Mouse (Mus musculus) olfactory bulb, adult 2 months (tissue): ENCODE results near the gene Rgs7. TPM values are rescaled to one million over a fixed set of nuclear protein-coding genes. Genes with fewer than 3 reads are reported as not detected.

ENCODE experiments used
- H3K27ac ChIP-seq: fragments of 200-500 bp; 2 replicates; pipeline ENCODE4 v1.5.1; 2012; ENCODE audit warnings: low read depth, low read length; ENCODE audit not compliant: insufficient read depth
- H3K4me1 ChIP-seq: fragments of 200-500 bp; 2 replicates; pipeline ENCODE4 v1.6.1; 2012; ENCODE audit warnings: low read length; ENCODE audit not compliant: control insufficient read depth, insufficient read depth
- H3K4me3 ChIP-seq: fragments of 200-500 bp; 2 replicates; pipeline ENCODE4 v1.5.1; 2012; ENCODE audit warnings: mild to moderate bottlenecking, low read depth, low read length, moderate library complexity; ENCODE audit not compliant: insufficient read depth
- CTCF ChIP-seq: fragments of 200-500 bp; IDR thresholded peaks from 2 replicates; pipeline ENCODE4 v1.5.1; 2012; ENCODE audit warnings: low read depth, mild to moderate bottlenecking, low read length, moderate library complexity; ENCODE audit not compliant: insufficient read depth
- POLR2A ChIP-seq: fragments of 200-500 bp; IDR thresholded peaks from 2 replicates; pipeline ENCODE4 v1.6.1; 2012; ENCODE audit warnings: mild to moderate bottlenecking, low read depth, low read length, moderate library complexity; ENCODE audit not compliant: insufficient read depth
- WGBS: fragments of 180-500 bp; shearing (Covaris S2); methylation state at CpG from one replicate; pipeline ENCODE4 v1.1.7; 2018; 5-methylcytosine and 5-hydroxymethylcytosine counted together
- polyA plus RNA-seq: library from polyadenylated mRNA; stranded (reverse); fragments of >200 nt; gene quantifications from 2 replicates; pipeline ENCODE4 v1.2.4, GENCODE M21; 2012; ENCODE audit warnings: low replicate concordance; ENCODE audit not compliant: missing spikeins, insufficient read depth, insufficient read length

Rgs7 gene
- polyA plus RNA-seq, 1 experiment, result 416 TPM

GRCm38 (mm10) chr1:175106315-175106714 is 386.0 kb downstream of the Rgs7 start:
- TF ChIP-seq POLR2A, result no peak
- no peak for TF ChIP-seq CTCF
- Histone ChIP-seq H3K4me3 (no peak overlapping the region), H3K27ac (no peak overlapping the region), H3K4me1 (no peaks in the 10 kb centered on the region)
- WGBS, result 55% methylated on average over 1 of the region's 1 CpGs

GRCm38 (mm10) chr1:175105426-175105825 is 386.9 kb downstream of the Rgs7 start:
- no peak overlapping the region for H3K4me3 ChIP-seq
- WGBS, result 91% methylated on average over 5 of the region's 5 CpGs
- H3K4me1 ChIP-seq, result no peaks in the 10 kb centered on the region
- H3K27ac ChIP-seq, result no peak overlapping the region
- no peak for TF ChIP-seq CTCF
- no peak for TF ChIP-seq POLR2A

GRCm38 (mm10) chr1:175097014-175097413 is 395.3 kb downstream of the Rgs7 start:
- TF ChIP-seq CTCF, result no peak
- TF ChIP-seq POLR2A, result no peak
- WGBS, result 54% methylated on average over 3 of the region's 3 CpGs
- no peak overlapping the region for H3K4me3 ChIP-seq

GRCm38 (mm10) chr1:175082104-175082503 is 410.2 kb downstream of the Rgs7 start:
- Histone ChIP-seq H3K27ac (no peak overlapping the region), H3K4me1 (no peaks in the 10 kb centered on the region), H3K4me3 (no peak overlapping the region)
- TF ChIP-seq POLR2A, result no peak
- no peak for TF ChIP-seq CTCF
- WGBS, result 88% methylated on average over 1 of the region's 1 CpGs

More at GRCm38 (mm10) chr1:175097014-175097413, 395.3 kb downstream of the Rgs7 start:
- no peaks in the 10 kb centered on the region for H3K4me1 ChIP-seq
- H3K27ac ChIP-seq, result no peak overlapping the region

GRCm38 (mm10) chr1:175079819-175080608 is 412.3 kb downstream of the Rgs7 start:
- 79% methylated on average over 4 of the region's 4 CpGs for whole genome bisulfite sequencing
- H3K27ac ChIP-seq, result no peak overlapping the region

GRCm38 (mm10) chr1:175073500-175074232 is 418.6 kb downstream of the Rgs7 start:
- 97% methylated on average over 1 of the region's 1 CpGs for WGBS
- no peak for TF ChIP-seq CTCF
- TF ChIP-seq POLR2A, result no peak
- Histone ChIP-seq H3K4me1 (no peaks in the 10 kb centered on the region), H3K27ac (no peak overlapping the region), H3K4me3 (no peak overlapping the region)

More at GRCm38 (mm10) chr1:175079819-175080608, 412.3 kb downstream of the Rgs7 start:
- H3K4me1 ChIP-seq, result no peaks in the 10 kb centered on the region
- TF ChIP-seq CTCF (no peak), POLR2A (no peak)
- H3K4me3 ChIP-seq, result no peak overlapping the region

- 51% methylated on average over 4 of the region's 4 CpGs for WGBS
- H3K27ac ChIP-seq, result no peak overlapping the region
- TF ChIP-seq CTCF (no peak), POLR2A (no peak)
Observed at GRCm38 (mm10) chr1:175069758-175070290, 422.5 kb downstream of the Rgs7 start.

GRCm38 (mm10) chr1:175049121-175049520 is 443.2 kb downstream of the Rgs7 start:
- TF ChIP-seq CTCF (no peak), POLR2A (no peak)
- 61% methylated on average over 6 of the region's 6 CpGs for WGBS
- H3K4me1 ChIP-seq, result no peaks in the 10 kb centered on the region
- H3K27ac ChIP-seq, result no peak overlapping the region
- H3K4me3 ChIP-seq, result no peak overlapping the region

More at GRCm38 (mm10) chr1:175069758-175070290, 422.5 kb downstream of the Rgs7 start:
- no peaks in the 10 kb centered on the region for H3K4me1 ChIP-seq
- H3K4me3 ChIP-seq, result no peak overlapping the region
